ENCODE assay signal across 8 mouse cellular contexts in the genomic region with DNA sequence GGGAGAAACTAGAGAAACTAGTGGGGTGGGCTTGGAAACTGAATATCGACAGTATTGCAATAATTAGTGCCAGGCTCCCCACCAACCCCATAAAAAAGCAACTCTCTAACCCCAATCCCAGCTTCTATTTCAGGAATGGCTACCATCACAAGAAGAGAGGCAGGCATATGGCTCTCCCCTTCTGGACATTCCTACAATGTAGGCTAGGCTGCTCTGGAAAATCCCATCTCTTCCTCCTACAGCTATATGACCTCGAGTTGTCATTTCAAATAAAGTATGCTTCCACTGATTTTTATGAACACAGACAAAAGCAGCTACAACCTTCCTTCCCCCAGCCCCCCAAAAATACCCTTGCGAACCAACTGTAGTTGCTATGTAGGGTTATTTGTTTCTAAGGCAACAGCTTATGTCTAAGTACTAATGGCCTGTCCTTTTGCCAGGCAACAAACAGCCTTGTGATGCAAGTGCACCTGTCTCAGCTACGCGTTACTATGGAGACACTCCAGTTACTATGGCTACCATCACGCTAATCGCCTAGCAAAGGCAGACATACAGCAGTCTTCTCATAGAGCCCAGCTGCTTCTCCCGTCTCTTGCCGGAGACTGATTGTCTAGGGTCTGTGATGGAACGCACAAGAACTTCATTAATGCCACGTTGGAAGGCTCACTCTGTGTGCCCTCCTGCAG.
A peak's percentile ranks its signal among the peaks of the same experiment; 100 is the strongest.
DNase-seq lines count a peak whose midpoint lies in the region; ATAC-seq and TF ChIP-seq lines count a peak whose summit lies in the region.

No protein-coding gene starts in this region.

- 93% methylated on average over 11 of the region's 11 CpGs for WGBS in liver, adult 2 months
- WGBS in liver, embryonic 12.5 days (ENCODE audit: insufficient replicate concordance): 81% methylated on average over 11 of the region's 11 CpGs

- TF ChIP-seq CTCF in liver, adult 2 months (IDR thresholded peaks at IDR 0.05; ENCODE audit: low read depth, low read length): no peak

- H3K27me3 ChIP-seq in liver, adult 2 months (ENCODE audit: control insufficient read depth, insufficient read depth, low read length): no peaks in the 10 kb centered on the region
- H3K27me3 ChIP-seq in liver, embryonic 12.5 days (replicated peaks): no peaks in the 10 kb centered on the region

- H3K4me3 ChIP-seq in liver, adult 2 months (ENCODE audit: insufficient read depth, low read depth, low read length): no peak overlapping the region
- no peak overlapping the region for H3K4me3 ChIP-seq in liver, embryonic 12.5 days

- intact Hi-C loops in left cerebral cortex, postnatal 25 days (cut with DNase I): no loop called here
- intact Hi-C loops in heart, postnatal 36 days (cut with DNase I): loop anchor here (5.0 kb wide), 5 partner anchors 77 to 288 kb away; partner anchors contain the start of gene Foxn3

- H3K4me1 ChIP-seq in liver, adult 2 months (ENCODE audit: control insufficient read depth, insufficient read depth, low read length): peaks cover 30% of the 10 kb centered on the region
- H3K4me1 ChIP-seq in liver, embryonic 12.5 days: peaks cover 29% of the 10 kb centered on the region

- H3K4me2 ChIP-seq in liver, embryonic 12.5 days: no peak overlapping the region

- TF ChIP-seq POLR2A in liver, adult 2 months (IDR thresholded peaks at IDR 0.05; ENCODE audit: extremely low read depth, insufficient read depth, low read length): no peak

- H3K36me3 ChIP-seq in liver, adult 2 months (ENCODE audit: control insufficient read depth, insufficient read depth, low read length): peaks cover 10% of the 10 kb centered on the region; the same call in 1 of the 2 replicates
- H3K36me3 ChIP-seq in liver, embryonic 12.5 days: peaks cover 12% of the 10 kb centered on the region

- peak; percentile 33 for DNase-seq in liver, adult 2 months (ENCODE audit: extremely low read depth, low read depth, low spot score)
- peak; percentile 57 to 79 for DNase-seq in frontal cortex, postnatal 14 days (ENCODE audit: low spot score in 2 of 2)
- DNase-seq in left cerebral cortex, postnatal 25 days (ENCODE audit: low spot score in 2 of 2): peak; percentile 82 to 88
- DNase-seq in right cerebral cortex, adult 2 months (ENCODE audit: low spot score in 2 of 2): peak; percentile 78 to 83
- DNase-seq in heart, postnatal 36 days: no peak
- DNase-seq in spleen, adult 18-20 months: no peak
- DNase-seq in ovary, postnatal 10 days (ENCODE audit: low spot score): no peak

- no peak overlapping the region for H3K27ac ChIP-seq in liver, adult 2 months (replicated peaks; ENCODE audit: insufficient read depth, low read depth, low read length)
- H3K27ac ChIP-seq in liver, embryonic 12.5 days: no peak overlapping the region

- peaks cover 21% of the 10 kb centered on the region for H3K79me2 ChIP-seq in liver, adult 2 months (ENCODE audit: control insufficient read depth, insufficient read depth, low read length)

- H3K9ac ChIP-seq in liver, adult 2 months (ENCODE audit: low read depth, low read length): no peak overlapping the region
- no peak overlapping the region for H3K9ac ChIP-seq in liver, embryonic 12.5 days

- H3K9me3 ChIP-seq in liver, embryonic 12.5 days (replicated peaks): no peaks in the 10 kb centered on the region

- ATAC-seq in liver, embryonic 12.5 days: no peak

Comparison
In these comparisons a context has a peak if more than half of its experiments do, and no peak if none do; other contexts are left out.
1. DNase-seq: peak in liver, adult 2 months (single experiment), frontal cortex, postnatal 14 days (2 of 2), left cerebral cortex, postnatal 25 days (2 of 2) and right cerebral cortex, adult 2 months (2 of 2); none in heart, postnatal 36 days (0 of 2), spleen, adult 18-20 months (0 of 2) and ovary, postnatal 10 days (single experiment).